Mouse (Mus musculus) E14TG2a.4 (cell line): ENCODE data around the gene Lbh.

ENCODE experiments used
- CTCF ChIP-seq: conservative IDR thresholded peaks from 2 replicates; pipeline ENCODE4 v1.5.1; 2014; ENCODE audit warnings: low read length
- NANOG ChIP-seq: IDR thresholded peaks from 2 replicates; pipeline ENCODE4 v1.6.1; 2014; ENCODE audit warnings: borderline replicate concordance, low read length, mixed read lengths

DNA sequence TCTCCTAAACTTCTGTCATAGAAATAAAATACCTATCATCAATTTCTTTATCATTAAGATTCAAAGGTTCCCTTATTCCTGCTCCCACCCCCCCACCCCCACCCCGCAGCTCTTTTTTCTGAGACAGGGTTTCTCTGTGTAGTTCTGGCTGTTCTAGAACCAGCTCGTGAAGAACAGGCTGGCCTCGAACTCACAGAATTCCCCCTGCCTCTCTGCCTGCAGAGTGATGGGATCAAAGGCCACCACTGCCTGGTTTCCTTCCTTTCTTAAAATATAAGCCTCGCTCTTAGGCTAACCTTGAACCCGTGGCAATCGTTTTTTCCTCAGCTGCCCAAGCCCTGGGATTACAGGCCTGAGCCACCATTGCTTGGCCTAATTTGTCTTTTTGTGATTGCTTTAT, 26.5 kb upstream of the Lbh start:
- no peak for TF ChIP-seq CTCF
- no peak for TF ChIP-seq NANOG
